Mouse (Mus musculus) testis, adult 2 months (tissue): ENCODE data around the gene Ttc19. TPM values are rescaled to one million over a fixed set of nuclear protein-coding genes. Genes with fewer than 3 reads are reported as not detected.

Experiments used
- H3K27ac ChIP-seq: fragments of 200-500 bp; 2 replicates; pipeline ENCODE4 v1.5.1; 2012; ENCODE audit warnings: low read depth, low read length; ENCODE audit not compliant: control insufficient read depth, insufficient read depth
- H3K27me3 ChIP-seq: fragments of 200-500 bp; 2 replicates; pipeline ENCODE4 v1.6.1; 2012; ENCODE audit warnings: mild to moderate bottlenecking, low read length, moderate library complexity; ENCODE audit not compliant: control insufficient read depth, insufficient read depth
- H3K36me3 ChIP-seq: fragments of 200-500 bp; 2 replicates; pipeline ENCODE4 v1.6.1; 2012; ENCODE audit warnings: mild to moderate bottlenecking, low read length; ENCODE audit not compliant: control insufficient read depth, insufficient read depth
- H3K4me1 ChIP-seq: fragments of 200-500 bp; 2 replicates; pipeline ENCODE4 v1.6.1; 2012; ENCODE audit warnings: low read length; ENCODE audit not compliant: control insufficient read depth, insufficient read depth
- H3K4me3 ChIP-seq: fragments of 200-500 bp; 2 replicates; pipeline ENCODE4 v1.5.1; 2012; ENCODE audit warnings: low read depth, mild to moderate bottlenecking, low read length, moderate library complexity, mixed read lengths; ENCODE audit not compliant: control insufficient read depth
- CTCF ChIP-seq: fragments of 200-500 bp; IDR thresholded peaks from 2 replicates; pipeline ENCODE4 v1.5.1; 2012; ENCODE audit warnings: low read depth, mild to moderate bottlenecking, inconsistent platforms, low read length, moderate library complexity; ENCODE audit not compliant: control insufficient read depth, insufficient read depth, insufficient replicate concordance
- POLR2A ChIP-seq: fragments of 200-500 bp; IDR thresholded peaks from 2 replicates; pipeline ENCODE4 v1.6.1; 2012; ENCODE audit warnings: low read depth, mild to moderate bottlenecking, inconsistent platforms, low read length, moderate library complexity; ENCODE audit not compliant: control insufficient read depth
- polyA plus RNA-seq: library from polyadenylated mRNA; depleted of rRNA; stranded (reverse); fragments of >200 nt; gene quantifications from 2 replicates; pipeline ENCODE4 v1.2.3, GENCODE M21; 2012

Ttc19 gene
- polyA plus RNA-seq, 1 experiment: 4.2 TPM

GRCm38 (mm10) chr11:62285020-62285419 is 3.7 kb downstream of the Ttc19 start:
- no peak overlapping the region for H3K4me3 ChIP-seq
- no peaks in the 10 kb centered on the region for H3K27me3 ChIP-seq
- peaks cover 3% of the 10 kb centered on the region for H3K4me1 ChIP-seq
- H3K36me3 ChIP-seq: peaks cover 4% of the 10 kb centered on the region
- TF ChIP-seq POLR2A (no peak), CTCF (no peak)
- no peak overlapping the region for H3K27ac ChIP-seq

DNA sequence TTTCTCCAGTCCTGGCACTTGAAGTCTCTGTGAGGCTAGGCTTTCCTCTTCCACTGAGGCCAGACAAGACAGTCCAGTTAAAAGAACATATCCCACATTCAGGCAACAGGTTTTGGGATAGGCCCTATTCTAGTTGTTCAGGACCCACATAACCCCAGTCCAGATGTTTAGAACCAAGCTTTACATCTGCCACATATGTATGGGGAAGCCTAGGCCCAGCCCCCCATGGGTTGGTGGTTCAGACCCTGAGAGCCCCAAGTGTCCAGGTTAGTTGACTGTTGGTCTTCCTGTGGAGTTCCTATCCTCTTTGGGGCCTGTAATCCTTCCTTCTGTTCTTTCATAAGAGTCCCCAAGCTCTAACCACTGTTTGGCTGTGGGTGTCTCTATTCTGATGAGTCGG is 6.4 kb downstream of the Ttc19 start:
- TF ChIP-seq POLR2A (no peak), CTCF (no peak)
- Histone ChIP-seq H3K4me3 (no peak overlapping the region), H3K27me3 (no peaks in the 10 kb centered on the region), H3K27ac (no peak overlapping the region), H3K4me1 (no peaks in the 10 kb centered on the region), H3K36me3 (peaks cover 4% of the 10 kb centered on the region)

DNA sequence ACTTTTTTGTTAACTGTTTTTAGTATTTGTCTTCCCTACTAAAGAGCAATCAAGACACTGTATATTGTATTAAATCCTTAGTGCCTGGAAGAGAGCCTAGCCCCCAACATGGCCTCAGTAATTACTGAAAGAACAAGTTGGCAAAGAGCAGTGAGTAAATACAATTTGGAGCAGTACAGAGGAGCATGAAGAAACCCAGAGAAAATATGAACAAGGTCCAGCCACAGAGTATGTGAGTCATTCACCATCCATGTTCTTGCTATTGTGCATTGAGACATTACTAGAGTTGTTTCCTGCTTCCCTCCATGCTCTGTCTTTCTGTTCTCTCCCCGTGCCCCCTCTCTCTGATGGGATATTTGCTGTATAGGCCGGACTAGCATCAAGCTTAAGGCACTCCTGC is 12.8 kb downstream of the Ttc19 start:
- no peak overlapping the region for H3K27ac ChIP-seq
- no peak overlapping the region for H3K4me3 ChIP-seq
- H3K27me3 ChIP-seq: no peaks in the 10 kb centered on the region
- no peaks in the 10 kb centered on the region for H3K4me1 ChIP-seq
- H3K36me3 ChIP-seq: peaks cover 2% of the 10 kb centered on the region
- no peak for TF ChIP-seq POLR2A
- no peak for TF ChIP-seq CTCF

- Histone ChIP-seq H3K36me3 (no peaks in the 10 kb centered on the region; the same call in 1 of the 2 replicates), H3K4me1 (no peaks in the 10 kb centered on the region), H3K4me3 (no peak overlapping the region), H3K27me3 (no peaks in the 10 kb centered on the region), H3K27ac (no peak overlapping the region)
- TF ChIP-seq CTCF (no peak), POLR2A (no peak)
Measured at GRCm38 (mm10) chr11:62298883-62299282, 17.6 kb downstream of the Ttc19 start.

DNA sequence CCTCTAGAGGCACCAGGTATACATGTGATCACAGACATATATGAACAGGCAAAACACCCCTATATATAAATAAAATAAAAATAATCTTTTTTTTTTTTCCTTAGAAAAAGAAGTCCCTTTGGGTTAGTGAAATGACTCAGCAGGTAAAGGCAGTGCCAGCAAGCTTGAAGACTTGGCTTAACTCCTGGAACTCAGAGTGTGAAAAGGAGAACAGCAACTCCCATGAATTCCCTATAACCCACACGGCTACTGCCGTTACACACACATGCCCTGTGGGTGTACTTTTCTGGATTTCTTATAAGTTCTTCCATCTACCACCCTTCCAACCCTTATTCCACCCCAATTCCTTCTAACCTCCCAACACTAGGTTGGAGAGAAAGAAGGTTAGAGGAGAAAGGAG is 24.6 kb downstream of the Ttc19 start:
- no peaks in the 10 kb centered on the region; the same call in none of the 2 replicates for H3K36me3 ChIP-seq
- no peaks in the 10 kb centered on the region for H3K4me1 ChIP-seq
- TF ChIP-seq POLR2A (no peak), CTCF (no peak)
- H3K27me3 ChIP-seq: no peaks in the 10 kb centered on the region
- H3K27ac ChIP-seq: no peak overlapping the region
- no peak overlapping the region for H3K4me3 ChIP-seq

- no peaks in the 10 kb centered on the region; the same call in none of the 2 replicates for H3K36me3 ChIP-seq
- no peaks in the 10 kb centered on the region for H3K27me3 ChIP-seq
- no peak overlapping the region for H3K4me3 ChIP-seq
- no peaks in the 10 kb centered on the region for H3K4me1 ChIP-seq
- no peak overlapping the region for H3K27ac ChIP-seq
- TF ChIP-seq CTCF (no peak), POLR2A (no peak)
Measured at GRCm38 (mm10) chr11:62309296-62309695, 28.0 kb downstream of the Ttc19 start.

GRCm38 (mm10) chr11:62314984-62315383 is 33.7 kb downstream of the Ttc19 start:
- Histone ChIP-seq H3K4me3 (no peak overlapping the region), H3K27me3 (no peaks in the 10 kb centered on the region), H3K36me3 (no peaks in the 10 kb centered on the region), H3K4me1 (no peaks in the 10 kb centered on the region), H3K27ac (no peak overlapping the region)
- TF ChIP-seq CTCF (no peak), POLR2A (no peak)

DNA sequence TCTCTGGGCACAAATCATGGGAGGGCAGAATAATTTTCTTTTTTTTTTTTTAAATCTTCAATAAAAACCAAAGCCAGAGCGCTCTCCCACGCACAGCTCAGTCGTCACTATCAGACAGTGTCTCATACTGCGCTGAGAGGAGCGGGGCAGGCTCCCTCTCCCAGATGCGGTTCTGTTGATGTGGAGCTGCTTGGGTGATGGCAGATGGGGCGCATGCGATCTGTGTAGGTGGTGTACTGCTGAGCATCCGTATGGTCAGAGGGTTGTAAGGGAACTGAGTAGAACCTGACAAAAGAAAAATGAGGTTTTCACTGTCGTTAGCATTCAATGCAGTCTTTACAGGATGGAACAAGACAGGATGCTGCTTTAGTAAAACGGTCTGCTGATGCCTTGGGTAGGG is 36.5 kb downstream of the Ttc19 start:
- TF ChIP-seq POLR2A: no peak
- no peak for TF ChIP-seq CTCF
- Histone ChIP-seq H3K4me1 (no peaks in the 10 kb centered on the region), H3K27me3 (no peaks in the 10 kb centered on the region), H3K27ac (no peak overlapping the region), H3K36me3 (no peaks in the 10 kb centered on the region; the same call in none of the 2 replicates), H3K4me3 (no peak overlapping the region)
